Mouse (Mus musculus) heart, embryonic 11.5 days (tissue): ENCODE results near the gene Slu7. TPM values are rescaled to one million over a fixed set of nuclear protein-coding genes. Genes with fewer than 3 reads are reported as not detected.
A peak's percentile ranks its signal among the peaks of the same experiment; 100 is the strongest.

Source experiments
- ATAC-seq: fragments of 200-750 bp; cut with Nextera tagmentation; replicated peaks from 2 replicates; pipeline ENCODE4 v1.8.0; 2017; ENCODE audit warnings: moderate library complexity; ENCODE audit not compliant: insufficient number of reproducible peaks, low FRiP score, low TSS enrichment
- H3K27ac ChIP-seq: fragments of 300-500 bp; sonication (generic); 2 replicates; pipeline ENCODE4 v1.5.1; 2014; ENCODE audit warnings: mild to moderate bottlenecking, low read depth, low read length
- H3K27me3 ChIP-seq: fragments of 300-500 bp; sonication (generic); 2 replicates; pipeline ENCODE4 v1.6.1; 2014; ENCODE audit warnings: mild to moderate bottlenecking, low read length, mixed read lengths; ENCODE audit not compliant: control insufficient read depth, insufficient read depth
- H3K36me3 ChIP-seq: fragments of 300-500 bp; sonication (generic); 2 replicates; pipeline ENCODE4 v1.6.1; 2014; ENCODE audit warnings: mild to moderate bottlenecking, low read length, moderate library complexity, mixed read lengths; ENCODE audit not compliant: control insufficient read depth, insufficient read depth
- H3K4me1 ChIP-seq: fragments of 300-500 bp; sonication (generic); 2 replicates; pipeline ENCODE4 v1.6.1; 2014; ENCODE audit warnings: low read length; ENCODE audit not compliant: control insufficient read depth, insufficient read depth
- H3K4me2 ChIP-seq: fragments of 300-500 bp; sonication (generic); 2 replicates; pipeline ENCODE4 v1.6.1; 2014; ENCODE audit warnings: mild to moderate bottlenecking, moderate library complexity
- H3K4me3 ChIP-seq: fragments of 300-500 bp; sonication (generic); 2 replicates; pipeline ENCODE4 v1.5.1; 2014; ENCODE audit warnings: low read depth, low read length
- H3K9ac ChIP-seq: fragments of 300-500 bp; sonication (generic); 2 replicates; pipeline ENCODE4 v1.6.1; 2014; ENCODE audit warnings: mild to moderate bottlenecking, low read depth, low read length, moderate library complexity
- H3K9me3 ChIP-seq: fragments of 300-500 bp; sonication (generic); replicated peaks from 2 replicates; pipeline ENCODE4 v1.6.1; 2016; ENCODE audit warnings: low read length; ENCODE audit not compliant: control insufficient read depth
- WGBS: fragments of 180-500 bp; shearing (Covaris S2); extraction: QIAGEN DNeasy Blood & Tissue Kit; methylation state at CpG from one replicate; pipeline ENCODE4 v1.1.7; 2014; ENCODE audit not compliant: insufficient replicate concordance; 5-methylcytosine and 5-hydroxymethylcytosine counted together
- polyA plus RNA-seq: library from polyadenylated mRNA; unstranded; fragments of >200 nt; fragmentation: Nextera tagmentation; extraction: Ambion mirVana; gene quantifications from 2 replicates; pipeline ENCODE4 v1.2.1, GENCODE M21; 2014

Gene Slu7
- polyA plus RNA-seq, 1 experiment from 2014 or later, result 39.2 TPM

GRCm38 (mm10) chr11:43470881-43471820, 37.6 kb downstream of the Slu7 start:
- Histone ChIP-seq H3K9me3 (no peaks in the 10 kb centered on the region), H3K27me3 (no peaks in the 10 kb centered on the region; the same call in 1 of the 2 replicates), H3K36me3 (no peaks in the 10 kb centered on the region), H3K9ac (no peak overlapping the region), H3K4me3 (no peak overlapping the region), H3K27ac (no peak overlapping the region), H3K4me1 (no peaks in the 10 kb centered on the region; the same call in 1 of the 2 replicates), H3K4me2 (no peak overlapping the region)
- ATAC-seq, result no peak
- WGBS, result 71% methylated on average over 6 of the region's 6 CpGs

- 60% methylated on average over 1 of the region's 1 CpGs for WGBS
- Histone ChIP-seq H3K9me3 (no peaks in the 10 kb centered on the region), H3K9ac (no peak overlapping the region), H3K4me3 (no peak overlapping the region), H3K27ac (no peak overlapping the region), H3K36me3 (no peaks in the 10 kb centered on the region), H3K27me3 (no peaks in the 10 kb centered on the region; the same call in 1 of the 2 replicates), H3K4me1 (no peaks in the 10 kb centered on the region; the same call in 1 of the 2 replicates), H3K4me2 (no peak overlapping the region)
- no peak for ATAC-seq
These were observed 39.6 kb downstream of the Slu7 start for GRCm38 (mm10) chr11:43473115-43473514.

DNA sequence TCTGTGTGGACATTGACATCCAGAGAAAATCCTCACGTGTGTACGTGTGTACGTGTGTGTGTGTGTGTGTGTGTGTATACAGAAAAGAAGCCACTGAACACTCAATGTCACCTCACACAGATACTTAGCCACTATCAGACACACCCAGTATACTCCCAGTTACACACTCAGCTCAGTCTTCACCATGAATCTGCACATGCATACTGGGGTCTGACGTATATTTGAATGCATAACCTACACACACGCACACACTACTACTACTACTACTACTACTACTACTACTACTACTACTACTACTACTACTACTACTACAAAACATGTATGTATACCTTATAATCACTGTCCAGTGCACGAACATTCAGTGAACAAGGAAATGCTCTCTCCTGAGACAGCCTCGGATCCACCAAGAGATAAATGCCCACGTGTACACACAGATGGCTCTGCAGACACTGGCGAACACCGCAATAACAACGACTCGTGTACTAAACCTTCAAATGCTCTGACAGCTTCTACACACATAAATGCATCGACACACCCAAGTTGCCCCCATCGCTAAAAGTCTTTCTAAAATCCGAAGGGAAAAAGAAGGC, 40.2 kb downstream of the Slu7 start:
- no peaks in the 10 kb centered on the region for H3K9me3 ChIP-seq
- H3K9ac ChIP-seq, result no peak overlapping the region
- no peaks in the 10 kb centered on the region for H3K36me3 ChIP-seq
- no peaks in the 10 kb centered on the region; the same call in 1 of the 2 replicates for H3K27me3 ChIP-seq
- H3K27ac ChIP-seq, result no peak overlapping the region
- no peak for ATAC-seq
- peak overlapping the region; percentile 70 for H3K4me2 ChIP-seq
- 54% methylated on average over 15 of the region's 15 CpGs for WGBS
- no peaks in the 10 kb centered on the region; the same call in 1 of the 2 replicates for H3K4me1 ChIP-seq
- peak overlapping the region; percentile 29 for H3K4me3 ChIP-seq

GRCm38 (mm10) chr11:43474225-43474774, 40.8 kb downstream of the Slu7 start, which contains the start of gene C1qtnf2:
Gene C1qtnf2 (plus strand): TSS chr11:43474276.
- Histone ChIP-seq H3K27ac (no peak within 1 kb of the TSS), H3K4me1 (no peaks in the 10 kb centered on the region; the same call in 1 of the 2 replicates), H3K4me3 (peak within 1 kb of the TSS; percentile 29), H3K4me2 (peak within 1 kb of the TSS; percentile 70), H3K9ac (peak within 1 kb of the TSS; percentile 4; the same call in 1 of the 2 replicates), H3K27me3 (no peaks in the 10 kb centered on the region; the same call in 1 of the 2 replicates), H3K9me3 (no peaks in the 10 kb centered on the region), H3K36me3 (no peaks in the 10 kb centered on the region)
- WGBS, result 5% methylated on average over 24 of the region's 24 CpGs
- peak; percentile 72; the same call in 1 of the 2 replicates for ATAC-seq

DNA sequence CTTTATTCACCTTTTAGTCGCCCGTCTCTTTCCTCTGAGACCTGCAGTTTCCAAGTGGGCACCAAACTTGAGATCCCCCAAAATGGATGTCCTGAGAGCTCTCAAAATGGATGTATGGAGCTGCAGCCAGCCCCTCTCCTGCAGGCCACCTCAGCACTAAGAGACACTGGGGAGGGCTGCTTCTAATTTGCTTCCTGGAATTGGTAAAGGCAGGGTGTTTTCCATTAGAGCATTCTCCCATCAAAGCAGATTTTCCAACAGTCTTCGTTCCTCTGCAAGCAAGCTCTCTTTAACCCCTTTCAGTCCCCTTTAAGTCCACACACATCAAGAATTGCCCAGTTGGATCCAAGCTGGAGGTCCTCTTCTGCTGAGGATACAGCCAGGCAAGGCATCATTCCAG, 45.8 kb downstream of the Slu7 start:
- Histone ChIP-seq H3K27me3 (no peaks in the 10 kb centered on the region; the same call in 1 of the 2 replicates), H3K9ac (no peak overlapping the region), H3K9me3 (no peaks in the 10 kb centered on the region), H3K4me1 (peaks cover 16% of the 10 kb centered on the region), H3K27ac (no peak overlapping the region), H3K36me3 (no peaks in the 10 kb centered on the region), H3K4me3 (no peak overlapping the region), H3K4me2 (no peak overlapping the region)
- no peak for ATAC-seq
- 87% methylated on average over 3 of the region's 3 CpGs for WGBS

DNA sequence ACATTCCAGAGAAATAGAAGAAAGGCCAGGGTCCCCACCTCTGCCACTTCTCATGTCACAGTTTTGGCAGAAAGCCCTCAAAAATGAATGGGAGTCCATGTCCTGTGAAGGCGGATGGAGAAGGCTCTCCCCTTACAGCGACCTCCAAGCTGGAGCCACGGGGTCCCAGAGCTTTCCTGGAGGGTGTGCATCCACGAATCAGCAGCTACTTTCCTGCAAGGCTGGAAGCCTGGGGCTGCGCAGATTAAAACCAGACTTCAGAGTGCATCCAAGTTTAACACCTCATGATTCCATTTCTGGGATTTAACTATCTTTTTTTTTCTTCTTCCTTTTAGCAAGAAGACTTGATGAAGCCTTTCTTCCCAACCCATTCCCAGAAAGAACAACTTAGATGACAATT, 47.0 kb downstream of the Slu7 start:
- Histone ChIP-seq H3K9ac (no peak overlapping the region), H3K4me1 (peaks cover 16% of the 10 kb centered on the region), H3K27ac (no peak overlapping the region), H3K4me2 (no peak overlapping the region), H3K36me3 (no peaks in the 10 kb centered on the region), H3K4me3 (no peak overlapping the region), H3K27me3 (no peaks in the 10 kb centered on the region), H3K9me3 (no peaks in the 10 kb centered on the region)
- no peak for ATAC-seq
- WGBS, result 37% methylated on average over 5 of the region's 5 CpGs

DNA sequence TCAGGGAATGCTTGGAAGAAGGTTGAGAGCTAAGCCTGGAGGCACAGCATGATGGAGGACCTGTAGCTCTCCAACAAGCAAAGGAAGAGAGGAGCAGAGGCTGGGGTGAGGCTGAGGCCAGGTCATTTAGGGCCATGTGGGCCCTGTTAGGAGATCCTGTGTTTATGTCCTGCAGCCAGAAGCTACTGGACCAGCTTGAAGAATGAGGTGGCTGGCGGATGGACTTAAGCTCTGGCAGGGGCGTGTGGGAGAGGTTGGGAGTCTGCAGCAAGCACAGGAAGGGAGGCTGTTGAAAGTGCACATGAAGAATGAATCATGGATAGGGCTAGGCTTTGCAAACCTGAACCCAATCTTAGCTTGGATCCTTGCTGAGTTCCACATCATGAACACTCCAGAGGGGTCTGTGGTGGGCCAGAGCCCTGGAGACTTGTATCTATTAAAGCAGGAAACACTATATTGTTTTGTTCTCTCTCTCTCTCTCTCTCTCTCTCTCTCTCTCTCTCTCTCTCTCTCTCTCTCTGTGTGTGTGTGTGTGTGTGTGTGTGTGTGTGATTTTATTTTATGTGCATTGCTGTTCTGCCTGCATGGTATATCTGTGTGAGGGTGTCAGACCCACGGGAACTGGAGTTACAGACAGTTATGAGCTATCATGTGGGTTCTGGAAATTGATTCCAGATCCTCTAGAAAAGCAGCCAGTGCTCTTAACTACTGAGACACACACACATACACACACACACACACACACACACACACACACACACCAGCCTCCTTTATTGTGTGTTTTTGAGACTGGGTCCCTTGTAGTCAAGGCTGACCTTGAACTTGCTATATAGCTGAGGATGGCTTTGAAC, 48.4 kb downstream of the Slu7 start:
- Histone ChIP-seq H3K4me2 (no peak overlapping the region), H3K27me3 (no peaks in the 10 kb centered on the region; the same call in 1 of the 2 replicates), H3K9ac (no peak overlapping the region), H3K4me3 (no peak overlapping the region), H3K27ac (no peak overlapping the region), H3K36me3 (no peaks in the 10 kb centered on the region), H3K9me3 (no peaks in the 10 kb centered on the region), H3K4me1 (peaks cover 16% of the 10 kb centered on the region)
- 52% methylated on average over 3 of the region's 3 CpGs for WGBS
- 0 out of 2 replicates have a peak, but pooled peaks have one; percentile 27 for ATAC-seq
